Mouse (Mus musculus) liver, embryonic 14.5 days (tissue): ENCODE measurements at regions not wholly inside any gene's neighbourhood (a gene's known extent, or its start where the extent isn't known, plus 50 kb on each side); places are given as distances from the start of the nearest gene placed in this dataset.

ENCODE experiments used
- CTCF ChIP-seq: IDR thresholded peaks from 2 replicates; pipeline ENCODE4 v1.5.1; 2016; ENCODE audit warnings: antibody characterized with exemption, low read depth, control low read depth
- EP300 ChIP-seq: IDR thresholded peaks from 2 replicates; pipeline ENCODE4 v1.6.1; 2016; ENCODE audit warnings: antibody characterized with exemption, low read depth

GRCm38 (mm10) chr14:114612400-114612799, 479.6 kb upstream of the Gpc5 start:
- TF ChIP-seq CTCF (no peak), EP300 (no peak)
